Mouse (Mus musculus) ES-E14 (cell line): ENCODE results near the gene Phactr2.

ENCODE experiments used
- CHD2 ChIP-seq: IDR thresholded peaks from 2 replicates; pipeline ENCODE4 v1.6.1; 2014; ENCODE audit warnings: mild to moderate bottlenecking, low read depth, low read length, inconsistent platforms
- ZC3H11A ChIP-seq: IDR thresholded peaks from 2 replicates; pipeline ENCODE4 v1.6.1; 2012; ENCODE audit warnings: low read depth, mild to moderate bottlenecking, inconsistent platforms, low read length, borderline replicate concordance

- TF ChIP-seq ZC3H11A (no peak), CHD2 (no peak)
Observed at GRCm38 (mm10) chr10:13375820-13376219, 98.4 kb downstream of the Phactr2 start.
